Mouse (Mus musculus) spleen, adult 2 months (tissue): ENCODE measurements around the gene Lrba. TPM values are rescaled to one million over a fixed set of nuclear protein-coding genes. Genes with fewer than 3 reads are reported as not detected.

Experiments used
- DNase-seq, 2 experiments: peaks; one replicate each; pipeline versions ENCODE4 v3.0.0 to v3.0.0-alpha.2; 2012 to 2021; ENCODE audit warnings: low spot score in 2 of 2, low read depth in 1 of 2
- H3K27ac ChIP-seq: fragments of 200-500 bp; 2 replicates; pipeline ENCODE4 v1.5.1; 2012; ENCODE audit warnings: low read length, inconsistent platforms; ENCODE audit not compliant: insufficient read depth
- H3K27me3 ChIP-seq: fragments of 200-500 bp; 2 replicates; pipeline ENCODE4 v1.6.1; 2012; ENCODE audit warnings: mild to moderate bottlenecking, moderate library complexity, low read length, inconsistent platforms; ENCODE audit not compliant: control insufficient read depth, insufficient read depth
- H3K36me3 ChIP-seq: fragments of 200-500 bp; 2 replicates; pipeline ENCODE4 v1.6.1; 2012; ENCODE audit warnings: mild to moderate bottlenecking, low read length, inconsistent platforms; ENCODE audit not compliant: control insufficient read depth, insufficient read depth
- H3K4me1 ChIP-seq: fragments of 200-500 bp; 2 replicates; pipeline ENCODE4 v1.6.1; 2011; ENCODE audit warnings: inconsistent platforms; ENCODE audit not compliant: control insufficient read depth, insufficient read depth, insufficient read length
- H3K4me3 ChIP-seq: fragments of 200-500 bp; 2 replicates; pipeline ENCODE4 v1.5.1; 2011; ENCODE audit warnings: mild to moderate bottlenecking, inconsistent platforms; ENCODE audit not compliant: insufficient read depth, insufficient read length; ENCODE audit errors: extremely low read depth
- CTCF ChIP-seq: fragments of 200-500 bp; IDR thresholded peaks from 2 replicates; pipeline ENCODE4 v1.5.1; 2011; ENCODE audit warnings: mild to moderate bottlenecking, inconsistent platforms; ENCODE audit not compliant: insufficient read depth, insufficient read length, insufficient replicate concordance; ENCODE audit errors: extremely low read depth
- POLR2A ChIP-seq: fragments of 200-500 bp; IDR thresholded peaks from 2 replicates; pipeline ENCODE4 v1.6.1; 2011; ENCODE audit warnings: low read depth, low read length, inconsistent platforms
- WGBS: fragments of 180-500 bp; shearing (Covaris S2); methylation state at CpG from one replicate; pipeline ENCODE4 v1.1.7; 2018; 5-methylcytosine and 5-hydroxymethylcytosine counted together
- polyA plus RNA-seq: library from polyadenylated mRNA; depleted of rRNA; stranded (reverse); fragments of >200 nt; gene quantifications from 2 replicates; pipeline ENCODE4 v1.2.3, GENCODE M21; 2012

The Lrba gene
- polyA plus RNA-seq, 1 experiment: 9.1 TPM

GRCm38 (mm10) chr3:86545945-86546344 lies 321.5 kb downstream of the Lrba start:
- WGBS: 31% methylated on average over 5 of the region's 5 CpGs
- DNase-seq: no peak
- H3K36me3 ChIP-seq: peaks cover 3% of the 10 kb centered on the region; the same call in 1 of the 2 replicates
- peaks cover 19% of the 10 kb centered on the region for H3K27me3 ChIP-seq
- H3K27ac ChIP-seq: no peak overlapping the region
- peaks cover 5% of the 10 kb centered on the region for H3K4me1 ChIP-seq
- TF ChIP-seq CTCF (no peak), POLR2A (no peak)
- H3K4me3 ChIP-seq: no peak overlapping the region; the same call in 1 of the 2 replicates

DNA sequence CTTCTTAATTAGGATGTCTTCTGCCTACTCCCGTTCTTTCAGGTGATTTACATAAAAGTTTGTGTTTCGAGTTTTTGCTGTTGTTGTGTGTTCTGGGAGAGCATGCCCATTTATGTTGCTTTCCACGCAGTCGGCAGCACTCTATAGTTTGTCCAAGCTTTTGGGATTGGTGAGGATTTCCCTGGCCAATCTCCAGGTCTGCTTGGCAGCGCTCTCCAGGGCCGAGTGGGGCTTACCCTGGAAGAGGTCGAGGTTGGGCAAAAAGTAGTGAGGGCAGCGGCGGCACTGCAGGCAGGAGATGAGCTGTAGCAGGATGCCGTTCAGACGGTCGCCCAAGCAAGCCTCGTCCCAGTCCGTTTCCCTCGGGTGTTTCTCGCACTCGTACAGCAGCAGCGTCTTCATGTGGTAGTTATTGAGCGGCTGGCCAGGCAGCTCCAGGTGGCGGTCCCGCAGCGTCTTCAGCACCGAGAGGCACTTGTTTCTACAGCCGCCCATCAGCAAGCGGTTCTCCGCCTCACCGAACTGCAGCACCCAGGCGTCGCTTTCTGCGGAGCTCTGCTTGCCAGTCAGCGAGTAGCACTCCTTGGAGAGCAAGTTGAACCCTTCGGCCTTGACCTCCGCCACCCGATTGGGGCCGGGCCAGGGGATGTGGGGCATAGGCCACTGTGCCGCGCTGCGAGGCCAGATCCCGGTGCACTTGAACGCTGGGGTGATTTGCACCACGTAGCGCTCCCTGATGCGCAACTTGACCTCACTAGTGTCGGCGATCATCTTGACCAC lies 322.2 kb downstream of the Lrba start:
- no peak overlapping the region for H3K27ac ChIP-seq
- H3K4me3 ChIP-seq: peak overlapping the region; percentile 51
- no peaks in the 10 kb centered on the region; the same call in 1 of the 2 replicates for H3K36me3 ChIP-seq
- H3K27me3 ChIP-seq: peaks cover 19% of the 10 kb centered on the region
- peaks cover 5% of the 10 kb centered on the region for H3K4me1 ChIP-seq
- peak in 1 of 2 experiments; percentile 49 for DNase-seq
- WGBS: 4% methylated on average over 45 of the region's 45 CpGs
- TF ChIP-seq POLR2A: no peak
- no peak for TF ChIP-seq CTCF

- H3K36me3 ChIP-seq: no peaks in the 10 kb centered on the region; the same call in 1 of the 2 replicates
- peak in 1 of 2 experiments; percentile 10 for DNase-seq
- peaks cover 19% of the 10 kb centered on the region for H3K27me3 ChIP-seq
- H3K4me3 ChIP-seq: peak overlapping the region; percentile 51
- H3K27ac ChIP-seq: no peak overlapping the region
- WGBS: 10% methylated on average over 42 of the region's 42 CpGs
- H3K4me1 ChIP-seq: peaks cover 5% of the 10 kb centered on the region
- TF ChIP-seq POLR2A (no peak), CTCF (no peak)
Measured at GRCm38 (mm10) chr3:86547251-86547791, 322.8 kb downstream of the Lrba start.

GRCm38 (mm10) chr3:86548091-86549015 lies 323.9 kb downstream of the Lrba start, which contains the start of gene Mab21l2:
TSS of gene Mab21l2 (minus strand) at chr3:86548629.
- Histone ChIP-seq H3K4me3 (peak within 1 kb of the TSS; percentile 51; the same call in 1 of the 2 replicates), H3K27me3 (peaks cover 19% of the 10 kb centered on the region), H3K27ac (no peak within 1 kb of the TSS), H3K36me3 (no peaks in the 10 kb centered on the region), H3K4me1 (peaks cover 5% of the 10 kb centered on the region)
- WGBS: 23% methylated on average over 25 of the region's 25 CpGs
- DNase-seq: no peak
- no peak for TF ChIP-seq CTCF
- no peak for TF ChIP-seq POLR2A

GRCm38 (mm10) chr3:86550301-86551010 lies 326.0 kb downstream of the Lrba start:
- Histone ChIP-seq H3K4me3 (no peak overlapping the region), H3K27me3 (peaks cover 16% of the 10 kb centered on the region), H3K4me1 (peaks cover 5% of the 10 kb centered on the region), H3K27ac (no peak overlapping the region), H3K36me3 (no peaks in the 10 kb centered on the region)
- 76% methylated on average over 22 of the region's 22 CpGs for WGBS
- TF ChIP-seq CTCF (no peak), POLR2A (no peak)
- no peak for DNase-seq
